Mouse (Mus musculus) midbrain, postnatal 0 days (tissue): Measurements from ENCODE around the gene Eml1. TPM values are rescaled to one million over a fixed set of nuclear protein-coding genes. Genes with fewer than 3 reads are reported as not detected.

Experiments used
- ATAC-seq: fragments of 200-750 bp; cut with Nextera tagmentation; 2 replicates; pipeline ENCODE4 v1.8.0; 2017; ENCODE audit warnings: moderate number of reproducible peaks, mild to moderate bottlenecking, moderate TSS enrichment, moderate library complexity; ENCODE audit not compliant: low FRiP score
- DNase-seq: peaks from one replicate; pipeline ENCODE4 v3.0.0-alpha.2; 2015; ENCODE audit warnings: low spot score
- H3K27ac ChIP-seq: fragments of 300-500 bp; sonication (generic); 2 replicates; pipeline ENCODE4 v1.5.1; 2014; ENCODE audit warnings: low read depth, mild to moderate bottlenecking, low read length, mixed read lengths
- H3K27me3 ChIP-seq: fragments of 300-500 bp; sonication (generic); 2 replicates; pipeline ENCODE4 v1.6.1; 2014; ENCODE audit warnings: low read length, control low read depth, mixed read lengths; ENCODE audit not compliant: insufficient read depth
- H3K36me3 ChIP-seq: fragments of 300-500 bp; sonication (generic); 2 replicates; pipeline ENCODE4 v1.6.1; 2014; ENCODE audit warnings: low read length, control low read depth, mixed read lengths; ENCODE audit not compliant: insufficient read depth
- H3K4me1 ChIP-seq: fragments of 300-500 bp; sonication (generic); 2 replicates; pipeline ENCODE4 v1.6.1; 2014; ENCODE audit warnings: mild to moderate bottlenecking, control low read depth, antibody characterized with exemption, low read length, mixed read lengths; ENCODE audit not compliant: insufficient read depth
- H3K4me2 ChIP-seq: fragments of 300-500 bp; sonication (generic); 2 replicates; pipeline ENCODE4 v1.6.1; 2014; ENCODE audit warnings: low read depth, mild to moderate bottlenecking, low read length, mixed read lengths; ENCODE audit not compliant: poor library complexity, severe bottlenecking
- H3K4me3 ChIP-seq: fragments of 300-500 bp; sonication (generic); 2 replicates; pipeline ENCODE4 v1.5.1; 2014; ENCODE audit warnings: low read depth, mild to moderate bottlenecking, low read length, moderate library complexity
- H3K9ac ChIP-seq: fragments of 300-500 bp; sonication (generic); replicated peaks from 2 replicates; pipeline ENCODE4 v1.6.1; 2014; ENCODE audit warnings: mild to moderate bottlenecking, low read length, moderate library complexity, mixed read lengths; ENCODE audit not compliant: poor library complexity, severe bottlenecking
- H3K9me3 ChIP-seq: fragments of 300-500 bp; sonication (generic); 2 replicates; pipeline ENCODE4 v1.6.1; 2016; ENCODE audit warnings: low read length, control low read depth
- CTCF ChIP-seq: IDR thresholded peaks from 2 replicates; pipeline ENCODE4 v1.5.1; 2016; ENCODE audit warnings: antibody characterized with exemption, mild to moderate bottlenecking
- WGBS: fragments of 180-500 bp; shearing (Covaris S2); extraction: QIAGEN DNeasy Blood & Tissue Kit; methylation state at CpG from one replicate; pipeline ENCODE4 v1.1.7; 2014; 5-methylcytosine and 5-hydroxymethylcytosine counted together
- polyA plus RNA-seq: library from polyadenylated mRNA; unstranded; fragments of >200 nt; fragmentation: Nextera tagmentation; extraction: Ambion mirVana; gene quantifications from 2 replicates; pipeline ENCODE4 v1.2.1, GENCODE M21; 2015
- total RNA-seq: library from RNA; depleted of rRNA; stranded (reverse); fragments of >200 nt; gene quantifications from 2 replicates; pipeline ENCODE4 v1.2.3, GENCODE M21; 2014

The Eml1 gene
- total and polyA plus RNA-seq, 2 experiments from 2014 or later, result 34.0 to 52.0 TPM

DNA sequence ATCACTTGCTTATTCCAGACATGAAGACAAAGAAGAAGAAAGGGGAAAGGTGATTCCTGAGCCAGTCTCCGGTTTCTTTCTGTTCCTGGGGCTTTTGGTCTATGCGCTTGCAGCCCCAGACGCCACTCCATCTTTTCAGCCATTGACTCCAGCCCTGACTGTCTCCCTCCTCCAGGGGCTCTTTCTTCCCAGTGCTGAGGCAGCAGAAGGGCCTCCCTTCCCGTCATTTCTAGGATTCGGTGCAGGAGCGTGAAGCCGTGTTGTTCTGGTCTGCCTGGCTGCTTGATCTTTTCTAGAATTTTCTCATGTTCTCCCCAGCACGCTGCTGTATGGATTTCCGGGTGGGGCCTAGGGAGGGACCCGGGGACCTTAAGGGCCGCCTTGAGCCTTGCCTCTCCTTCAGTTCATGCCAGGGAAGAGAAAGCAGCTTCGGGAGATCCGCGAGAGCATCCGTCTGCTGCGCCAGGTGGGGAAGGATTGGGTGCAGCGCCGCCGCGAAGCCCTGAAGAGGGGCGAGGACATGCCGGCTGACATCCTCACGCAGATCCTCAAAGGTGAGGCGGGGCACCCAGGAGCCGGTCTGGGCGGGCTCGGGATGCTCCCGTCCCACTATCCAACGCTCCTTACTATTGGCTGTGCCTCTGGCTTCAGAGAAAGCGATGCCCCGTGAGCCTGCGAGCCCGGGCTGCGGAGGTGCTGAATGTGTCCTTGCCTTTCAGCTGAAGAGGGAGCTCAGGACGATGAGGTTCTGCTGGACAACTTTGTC lies 18.2 kb upstream of the Eml1 start:
- Histone ChIP-seq H3K27ac (no peak overlapping the region), H3K27me3 (peaks cover 10% of the 10 kb centered on the region), H3K36me3 (no peaks in the 10 kb centered on the region), H3K9ac (peak overlapping the region; percentile 39), H3K4me3 (peak overlapping the region; percentile 12; the same call in 1 of the 2 replicates), H3K4me1 (no peaks in the 10 kb centered on the region), H3K4me2 (peak overlapping the region; percentile 39), H3K9me3 (no peaks in the 10 kb centered on the region)
- ATAC-seq (0 out of 2 replicates have a peak, but pooled peaks have one; percentile 23), DNase-seq (no peak)
- 16% methylated on average over 35 of the region's 35 CpGs for WGBS
- TF ChIP-seq CTCF, result no peak

DNA sequence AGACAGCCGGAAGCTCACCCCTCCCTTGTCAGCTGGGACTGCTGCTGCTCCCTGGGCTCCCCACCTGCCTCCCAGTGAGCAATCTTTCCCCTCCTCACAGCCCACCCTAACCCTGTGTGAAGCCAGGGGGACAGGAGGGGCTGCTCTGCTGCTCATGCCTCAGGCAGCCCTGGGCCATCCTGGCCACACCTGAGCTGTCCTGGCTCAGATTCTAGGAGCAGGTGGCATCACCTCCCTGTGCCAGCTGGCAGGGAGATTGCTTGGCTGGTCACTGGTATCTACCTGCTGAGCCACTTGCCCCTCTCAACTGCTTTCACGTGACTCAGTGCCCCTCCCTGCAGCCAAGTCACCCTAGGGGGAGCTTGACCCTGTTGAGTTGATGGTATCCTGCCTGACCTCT lies 16.5 kb upstream of the Eml1 start:
- Histone ChIP-seq H3K27ac (no peak overlapping the region), H3K9ac (no peak overlapping the region), H3K27me3 (peaks cover 10% of the 10 kb centered on the region), H3K4me1 (no peaks in the 10 kb centered on the region), H3K4me2 (no peak overlapping the region), H3K4me3 (no peak overlapping the region), H3K36me3 (no peaks in the 10 kb centered on the region), H3K9me3 (no peaks in the 10 kb centered on the region)
- DNase-seq, result peak; percentile 36
- 71% methylated on average over 2 of the region's 2 CpGs for WGBS
- TF ChIP-seq CTCF, result no peak
- ATAC-seq, result no peak

GRCm38 (mm10) chr12:108355271-108355670 lies 15.5 kb upstream of the Eml1 start:
- H3K4me1 ChIP-seq, result no peaks in the 10 kb centered on the region
- H3K27me3 ChIP-seq, result peaks cover 10% of the 10 kb centered on the region
- no peaks in the 10 kb centered on the region for H3K36me3 ChIP-seq
- no peak for DNase-seq
- 100% methylated on average over 1 of the region's 1 CpGs for WGBS
- H3K27ac ChIP-seq, result no peak overlapping the region
- H3K4me2 ChIP-seq, result no peak overlapping the region
- no peak for TF ChIP-seq CTCF
- no peak for ATAC-seq
- H3K4me3 ChIP-seq, result no peak overlapping the region
- H3K9ac ChIP-seq, result no peak overlapping the region
- H3K9me3 ChIP-seq, result no peaks in the 10 kb centered on the region

- Histone ChIP-seq H3K4me2 (no peak overlapping the region), H3K4me3 (no peak overlapping the region), H3K36me3 (no peaks in the 10 kb centered on the region), H3K27ac (no peak overlapping the region), H3K4me1 (no peaks in the 10 kb centered on the region), H3K27me3 (peaks cover 10% of the 10 kb centered on the region), H3K9me3 (no peaks in the 10 kb centered on the region), H3K9ac (no peak overlapping the region)
- DNase-seq (no peak), ATAC-seq (no peak)
- no peak; the same call in 1 of the 2 replicates for TF ChIP-seq CTCF
Measured at GRCm38 (mm10) chr12:108355986-108356385, 14.8 kb upstream of the Eml1 start.

GRCm38 (mm10) chr12:108363796-108364195 lies 7.0 kb upstream of the Eml1 start:
- WGBS, result 2% methylated on average over 5 of the region's 5 CpGs
- Histone ChIP-seq H3K27me3 (no peaks in the 10 kb centered on the region), H3K9me3 (no peaks in the 10 kb centered on the region), H3K4me1 (no peaks in the 10 kb centered on the region), H3K9ac (no peak overlapping the region), H3K36me3 (no peaks in the 10 kb centered on the region), H3K4me2 (no peak overlapping the region), H3K27ac (no peak overlapping the region), H3K4me3 (no peak overlapping the region)
- peak; percentile 89 for DNase-seq
- TF ChIP-seq CTCF, result peak; percentile 94
- peak; percentile 82 for ATAC-seq

DNA sequence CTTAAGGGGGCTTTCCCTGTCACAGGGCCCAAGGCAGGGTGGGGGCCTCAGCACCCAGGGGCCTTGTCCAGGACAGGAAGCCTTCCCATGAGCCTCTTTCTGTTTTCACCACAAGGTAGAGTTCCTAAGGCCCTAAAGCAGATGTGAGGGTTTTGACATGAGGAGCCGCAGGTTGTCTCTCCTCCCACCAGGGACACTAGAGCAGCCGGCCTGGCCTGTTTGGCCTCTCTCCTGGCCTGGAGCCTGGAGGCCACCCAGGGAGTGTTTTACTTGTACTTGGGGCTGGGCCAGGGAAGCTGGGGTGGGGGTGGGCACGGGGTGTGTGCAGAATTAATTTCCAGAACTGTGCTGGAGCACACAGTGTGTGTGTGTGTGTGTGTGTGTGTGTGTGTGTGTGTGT lies 5.4 kb upstream of the Eml1 start:
- H3K4me2 ChIP-seq, result no peak overlapping the region
- H3K4me1 ChIP-seq, result no peaks in the 10 kb centered on the region
- no peak overlapping the region for H3K9ac ChIP-seq
- no peaks in the 10 kb centered on the region for H3K27me3 ChIP-seq
- peak; percentile 36 for TF ChIP-seq CTCF
- no peak overlapping the region for H3K4me3 ChIP-seq
- ATAC-seq (no peak), DNase-seq (peak; percentile 67)
- H3K9me3 ChIP-seq, result no peaks in the 10 kb centered on the region
- H3K36me3 ChIP-seq, result no peaks in the 10 kb centered on the region
- 28% methylated on average over 3 of the region's 3 CpGs for WGBS
- no peak overlapping the region for H3K27ac ChIP-seq
